Mouse (Mus musculus) kidney, adult 10 weeks (tissue): ENCODE data around the gene Atp5g2. TPM values are rescaled to one million over a fixed set of nuclear protein-coding genes. Genes with fewer than 3 reads are reported as not detected.

Source experiments
- polyA plus RNA-seq: library from polyadenylated mRNA; stranded (reverse); fragments of 350-450 nt; fragmentation: Illumina TruSeq; extraction: RNeasy Lipid Tissue Mini Kit (QIAGEN cat#74804); gene quantifications from one replicate; pipeline ENCODE4 v1.2.3, GENCODE M21; 2014; ENCODE audit warnings: low read depth, low replicate concordance

Gene Atp5g2
- 17.9 TPM for polyA plus RNA-seq

GRCm38 (mm10) chr15:102672215-102673071, at the start of gene Atp5g2:
Atp5g2 (minus strand) TSS chr15:102672352.

GRCm38 (mm10) chr15:102624970-102625686, 47.0 kb downstream of the Atp5g2 start, which contains the start of the genes Gm28047 and Atf7:
Gm28047 (minus strand) TSS chr15:102625067.
Atf7 (minus strand) TSS chr15:102625464.

Other genes with a start within 250 kb of the Atp5g2 start
- not detected for gene Amhr2, start 227.0 kb downstream of the Atp5g2 start, polyA plus RNA-seq
- gene Prr13, start 213.3 kb downstream of the Atp5g2 start, polyA plus RNA-seq, result 53.1 TPM
- gene Pcbp2, start 201.8 kb downstream of the Atp5g2 start, polyA plus RNA-seq, result 701 TPM
- gene Gm10337, start 168.6 kb downstream of the Atp5g2 start, polyA plus RNA-seq, result not detected
- 1.4 TPM for gene Map3k12, start 155.3 kb downstream of the Atp5g2 start, polyA plus RNA-seq
- gene Tarbp2, start 154.2 kb downstream of the Atp5g2 start, polyA plus RNA-seq, result 1.1 TPM
- gene Npff, start 147.4 kb downstream of the Atp5g2 start, polyA plus RNA-seq, result not detected
- gene Gm28047, start 47.3 kb downstream of the Atp5g2 start, polyA plus RNA-seq, result not detected
- gene Atf7, start 46.9 kb downstream of the Atp5g2 start, polyA plus RNA-seq, result 23.5 TPM
- 63.3 TPM for gene Calcoco1, start 49.8 kb upstream of the Atp5g2 start, polyA plus RNA-seq
- not detected for gene Hoxc13, start 248.8 kb upstream of the Atp5g2 start, polyA plus RNA-seq